Mouse (Mus musculus) left cerebral cortex, postnatal 36 days (tissue): ENCODE data around the gene Magea10. TPM values are rescaled to one million over a fixed set of nuclear protein-coding genes. Genes with fewer than 3 reads are reported as not detected.

Source experiments
- DNase-seq, 2 experiments: peaks; one replicate each; pipeline ENCODE4 v3.0.0; 2021 to 2022; ENCODE audit warnings: low spot score in 2 of 2, mixed read lengths in 1 of 2
- intact Hi-C: fragments of 180-260 bp; cut with DNase I; formaldehyde crosslinking; loops from one replicate; pipeline ENCODE4 v1.15.1; 2025
- total RNA-seq, 2 experiments: library from RNA; stranded (reverse); gene quantifications; 2 replicates each; pipeline ENCODE4 v1.2.3; 2021

Gene Magea10
- total RNA-seq, result not detected

- intact Hi-C loops, result no loop called here
- no peak for DNase-seq
These were observed at the start of gene Magea10 for GRCm38 (mm10) chrX:72386758-72387157. Magea10 (minus strand) TSS chrX:72386858.

GRCm38 (mm10) chrX:72381972-72382371, 4.7 kb downstream of the Magea10 start:
- DNase-seq, result no peak
- intact Hi-C loops, result no loop called here

Other genes starting within 250 kb of the Magea10 start
- gene Magea4, start 164.8 kb downstream of the Magea10 start, total RNA-seq, result not detected
- under 1 TPM; 0.20 to 0.29 TPM for gene Gabre, start 112.1 kb downstream of the Magea10 start, total RNA-seq